Mouse (Mus musculus) testis, adult 2 months (tissue): ENCODE measurements at regions not wholly inside any gene's neighbourhood (a gene's known extent, or its start where the extent isn't known, plus 50 kb on each side); places are given as distances from the start of the nearest gene placed in this dataset.

Experiments used
- H3K27ac ChIP-seq: fragments of 200-500 bp; 2 replicates; pipeline ENCODE4 v1.5.1; 2012; ENCODE audit warnings: low read depth, low read length; ENCODE audit not compliant: control insufficient read depth, insufficient read depth
- H3K27me3 ChIP-seq: fragments of 200-500 bp; 2 replicates; pipeline ENCODE4 v1.6.1; 2012; ENCODE audit warnings: mild to moderate bottlenecking, low read length, moderate library complexity; ENCODE audit not compliant: control insufficient read depth, insufficient read depth
- H3K36me3 ChIP-seq: fragments of 200-500 bp; 2 replicates; pipeline ENCODE4 v1.6.1; 2012; ENCODE audit warnings: mild to moderate bottlenecking, low read length; ENCODE audit not compliant: control insufficient read depth, insufficient read depth
- H3K4me1 ChIP-seq: fragments of 200-500 bp; 2 replicates; pipeline ENCODE4 v1.6.1; 2012; ENCODE audit warnings: low read length; ENCODE audit not compliant: control insufficient read depth, insufficient read depth
- H3K4me3 ChIP-seq: fragments of 200-500 bp; 2 replicates; pipeline ENCODE4 v1.5.1; 2012; ENCODE audit warnings: low read depth, mild to moderate bottlenecking, low read length, moderate library complexity, mixed read lengths; ENCODE audit not compliant: control insufficient read depth
- CTCF ChIP-seq: fragments of 200-500 bp; IDR thresholded peaks from 2 replicates; pipeline ENCODE4 v1.5.1; 2012; ENCODE audit warnings: low read depth, mild to moderate bottlenecking, inconsistent platforms, low read length, moderate library complexity; ENCODE audit not compliant: control insufficient read depth, insufficient read depth, insufficient replicate concordance
- POLR2A ChIP-seq: fragments of 200-500 bp; IDR thresholded peaks from 2 replicates; pipeline ENCODE4 v1.6.1; 2012; ENCODE audit warnings: low read depth, mild to moderate bottlenecking, inconsistent platforms, low read length, moderate library complexity; ENCODE audit not compliant: control insufficient read depth

GRCm38 (mm10) chr14:120846073-120846850, 64.8 kb upstream of the Ipo5 start:
- H3K27me3 ChIP-seq, result no peaks in the 10 kb centered on the region
- no peak for TF ChIP-seq CTCF
- TF ChIP-seq POLR2A, result no peak
- H3K27ac ChIP-seq, result peak overlapping the region; percentile 74
- no peaks in the 10 kb centered on the region for H3K36me3 ChIP-seq
- H3K4me3 ChIP-seq, result no peak overlapping the region
- H3K4me1 ChIP-seq, result peaks cover 2% of the 10 kb centered on the region; the same call in 1 of the 2 replicates

GRCm38 (mm10) chr14:120847006-120847405, 64.0 kb upstream of the Ipo5 start:
- no peaks in the 10 kb centered on the region for H3K36me3 ChIP-seq

GRCm38 (mm10) chr14:120848083-120848951, 62.7 kb upstream of the Ipo5 start:
- TF ChIP-seq POLR2A (no peak), CTCF (no peak)
- Histone ChIP-seq H3K36me3 (no peaks in the 10 kb centered on the region), H3K4me1 (peaks cover 2% of the 10 kb centered on the region; the same call in 1 of the 2 replicates), H3K4me3 (no peak overlapping the region), H3K27me3 (no peaks in the 10 kb centered on the region), H3K27ac (no peak overlapping the region)

More at GRCm38 (mm10) chr14:120847006-120847405, 64.0 kb upstream of the Ipo5 start:
- Histone ChIP-seq H3K27ac (no peak overlapping the region), H3K27me3 (no peaks in the 10 kb centered on the region), H3K4me1 (peaks cover 2% of the 10 kb centered on the region; the same call in 1 of the 2 replicates), H3K4me3 (no peak overlapping the region)
- no peak for TF ChIP-seq POLR2A
- TF ChIP-seq CTCF, result no peak

GRCm38 (mm10) chr14:120849159-120849558, 61.9 kb upstream of the Ipo5 start:
- Histone ChIP-seq H3K4me1 (peaks cover 2% of the 10 kb centered on the region; the same call in 1 of the 2 replicates), H3K36me3 (no peaks in the 10 kb centered on the region), H3K27ac (no peak overlapping the region), H3K4me3 (no peak overlapping the region), H3K27me3 (no peaks in the 10 kb centered on the region)
- TF ChIP-seq POLR2A, result no peak
- TF ChIP-seq CTCF, result no peak

DNA sequence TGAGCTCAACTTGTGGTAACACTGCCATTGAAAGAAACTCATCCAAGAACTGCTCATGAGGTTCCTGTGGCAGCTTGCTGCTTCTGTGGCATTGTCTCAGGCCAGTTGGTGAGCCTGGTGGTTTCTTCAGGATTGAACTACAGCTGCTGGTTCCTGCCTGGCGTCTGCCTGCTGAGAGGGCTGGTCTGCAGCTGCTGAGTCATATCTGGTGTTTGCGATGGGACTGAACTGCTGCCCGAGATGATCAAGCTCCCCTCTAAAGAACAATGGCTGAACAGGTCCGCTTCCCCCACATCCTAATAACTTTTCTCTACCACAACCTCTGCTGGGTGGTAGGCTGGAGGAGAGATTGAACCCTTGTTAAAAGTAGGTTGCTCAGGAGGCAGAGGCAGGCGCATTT, 57.4 kb upstream of the Ipo5 start:
- Histone ChIP-seq H3K36me3 (no peaks in the 10 kb centered on the region), H3K4me1 (peaks cover 5% of the 10 kb centered on the region; the same call in 1 of the 2 replicates), H3K4me3 (no peak overlapping the region), H3K27me3 (no peaks in the 10 kb centered on the region), H3K27ac (no peak overlapping the region)
- no peak for TF ChIP-seq CTCF
- no peak for TF ChIP-seq POLR2A

DNA sequence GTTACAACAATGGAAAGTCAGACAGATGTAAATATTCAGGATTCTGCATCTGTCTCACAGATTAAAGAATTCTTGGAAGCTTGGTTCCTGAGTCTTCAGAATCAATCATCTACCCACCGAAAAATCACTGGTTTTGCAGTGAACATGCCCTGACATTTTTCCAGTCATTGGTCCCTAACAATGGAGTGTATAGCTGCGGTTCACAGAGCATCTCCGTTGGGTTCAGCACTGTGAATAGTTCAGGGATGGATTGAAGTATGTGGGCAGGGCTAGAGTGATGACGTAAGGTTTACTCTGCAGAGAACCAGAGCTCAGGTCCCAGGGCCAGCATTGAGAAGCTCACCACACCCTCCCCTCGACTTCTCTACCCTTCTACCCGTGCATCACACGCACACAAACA, 56.5 kb upstream of the Ipo5 start:
- H3K27ac ChIP-seq, result no peak overlapping the region
- TF ChIP-seq CTCF, result no peak
- no peak for TF ChIP-seq POLR2A
- H3K36me3 ChIP-seq, result no peaks in the 10 kb centered on the region
- peaks cover 5% of the 10 kb centered on the region; the same call in 1 of the 2 replicates for H3K4me1 ChIP-seq
- no peaks in the 10 kb centered on the region for H3K27me3 ChIP-seq
- no peak overlapping the region for H3K4me3 ChIP-seq

- H3K27ac ChIP-seq, result no peak overlapping the region
- H3K27me3 ChIP-seq, result no peaks in the 10 kb centered on the region
- no peak for TF ChIP-seq CTCF
- TF ChIP-seq POLR2A, result no peak
- no peaks in the 10 kb centered on the region for H3K36me3 ChIP-seq
- peaks cover 5% of the 10 kb centered on the region; the same call in 1 of the 2 replicates for H3K4me1 ChIP-seq
- no peak overlapping the region for H3K4me3 ChIP-seq
Observed at GRCm38 (mm10) chr14:120855181-120855580, 55.8 kb upstream of the Ipo5 start.
